Mouse (Mus musculus): ENCODE measurements around the gene Slc16a1. TPM values are rescaled to one million over a fixed set of nuclear protein-coding genes. Genes with fewer than 3 reads are reported as not detected.
A peak's percentile ranks its signal among the peaks of the same experiment; 100 is the strongest.

Slc16a1 gene
- total and polyA plus RNA-seq, 2 experiments from 2014 or later: 104 to 213 TPM

DNA sequence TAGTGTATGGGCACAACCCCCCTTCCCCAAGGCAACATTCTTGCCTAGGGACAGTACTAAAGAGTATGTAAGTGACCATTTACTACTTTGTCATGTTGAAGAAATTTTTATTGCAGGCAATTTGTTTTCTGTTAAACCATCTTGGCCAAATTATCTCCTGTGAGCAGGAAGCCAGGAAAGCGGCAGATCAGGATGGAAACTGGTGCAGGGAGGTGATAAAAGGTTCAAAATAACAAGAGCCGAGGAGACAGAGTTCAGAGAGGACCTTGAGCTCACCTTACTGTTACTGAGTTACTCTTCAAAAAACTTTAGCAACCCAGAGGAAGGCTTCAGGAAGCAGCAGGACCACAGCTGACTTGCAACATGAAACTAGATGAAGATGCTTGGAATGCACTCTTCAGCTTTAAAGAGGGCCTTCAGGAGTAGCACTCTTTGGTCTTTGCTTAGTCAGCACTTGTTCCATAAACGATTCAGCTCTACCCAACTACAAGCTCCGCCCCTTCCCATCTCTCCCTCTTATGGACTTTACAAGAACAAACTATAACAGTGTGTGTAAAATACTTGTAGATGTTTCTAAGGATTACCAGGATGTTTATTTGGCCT lies 5.8 kb upstream of the Slc16a1 start:
- H3K36me3 ChIP-seq (replicated peaks; ENCODE audit: control insufficient read depth, insufficient read depth, low read length): no peaks in the 10 kb centered on the region
- H3K9ac ChIP-seq (replicated peaks; ENCODE audit: low read depth, low read length): no peak overlapping the region
- H3K4me2 ChIP-seq (ENCODE audit: low read depth, low read length): no peak overlapping the region
- H3K4me3 ChIP-seq (ENCODE audit: low read depth, low read length): no peak overlapping the region
- H3K4me1 ChIP-seq (ENCODE audit: control insufficient read depth, insufficient read depth): no peaks in the 10 kb centered on the region
- ATAC-seq (ENCODE audit: insufficient read depth, low read depth): no peak
- WGBS: 45% methylated on average over 4 of the region's 4 CpGs
- no peak for DNase-seq (ENCODE audit: low spot score)
- TF ChIP-seq EP300 (IDR thresholded peaks at IDR 0.05; ENCODE audit: low read depth) (no peak), CTCF (IDR thresholded peaks at IDR 0.05; ENCODE audit: low read depth) (no peak)
- no peaks in the 10 kb centered on the region for H3K27me3 ChIP-seq (ENCODE audit: control insufficient read depth, insufficient read depth, low read length)
- no peak overlapping the region for H3K27ac ChIP-seq (ENCODE audit: low read depth)
- H3K9me3 ChIP-seq (replicated peaks; ENCODE audit: control insufficient read depth, low read length): no peaks in the 10 kb centered on the region

DNA sequence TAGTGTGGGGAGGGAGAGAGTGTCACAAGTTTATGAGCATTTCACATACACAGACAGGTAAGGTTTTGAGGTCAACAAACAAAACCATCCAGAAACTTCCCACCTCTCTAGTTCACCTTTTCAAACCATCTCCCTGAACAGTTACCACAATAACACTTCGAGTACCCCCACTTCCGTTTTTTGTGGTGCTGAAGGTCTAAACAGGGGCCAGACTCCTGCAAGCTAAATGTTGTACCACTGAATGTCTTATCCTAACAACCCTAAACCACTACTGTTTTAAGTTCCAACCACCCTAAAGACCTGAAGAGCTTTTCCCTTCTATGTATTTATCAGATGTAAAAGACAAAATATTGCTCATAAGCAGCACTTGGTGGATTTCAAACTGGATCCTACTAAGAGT lies 2.0 kb upstream of the Slc16a1 start:
- TF ChIP-seq EP300 (IDR thresholded peaks at IDR 0.05; ENCODE audit: low read depth) (no peak), CTCF (IDR thresholded peaks at IDR 0.05; ENCODE audit: low read depth) (no peak)
- Histone ChIP-seq H3K9me3 (replicated peaks; ENCODE audit: control insufficient read depth, low read length) (no peaks in the 10 kb centered on the region), H3K4me1 (ENCODE audit: control insufficient read depth, insufficient read depth) (no peaks in the 10 kb centered on the region), H3K27ac (ENCODE audit: low read depth) (no peak overlapping the region), H3K36me3 (replicated peaks; ENCODE audit: control insufficient read depth, insufficient read depth, low read length) (no peaks in the 10 kb centered on the region), H3K27me3 (ENCODE audit: control insufficient read depth, insufficient read depth, low read length) (no peaks in the 10 kb centered on the region), H3K4me2 (ENCODE audit: low read depth, low read length) (no peak overlapping the region), H3K9ac (replicated peaks; ENCODE audit: low read depth, low read length) (no peak overlapping the region), H3K4me3 (ENCODE audit: low read depth, low read length) (no peak overlapping the region)
- ATAC-seq (ENCODE audit: insufficient read depth, low read depth) (no peak), DNase-seq (ENCODE audit: low spot score) (no peak)
- 72% methylated on average over 2 of the region's 2 CpGs for WGBS

DNA sequence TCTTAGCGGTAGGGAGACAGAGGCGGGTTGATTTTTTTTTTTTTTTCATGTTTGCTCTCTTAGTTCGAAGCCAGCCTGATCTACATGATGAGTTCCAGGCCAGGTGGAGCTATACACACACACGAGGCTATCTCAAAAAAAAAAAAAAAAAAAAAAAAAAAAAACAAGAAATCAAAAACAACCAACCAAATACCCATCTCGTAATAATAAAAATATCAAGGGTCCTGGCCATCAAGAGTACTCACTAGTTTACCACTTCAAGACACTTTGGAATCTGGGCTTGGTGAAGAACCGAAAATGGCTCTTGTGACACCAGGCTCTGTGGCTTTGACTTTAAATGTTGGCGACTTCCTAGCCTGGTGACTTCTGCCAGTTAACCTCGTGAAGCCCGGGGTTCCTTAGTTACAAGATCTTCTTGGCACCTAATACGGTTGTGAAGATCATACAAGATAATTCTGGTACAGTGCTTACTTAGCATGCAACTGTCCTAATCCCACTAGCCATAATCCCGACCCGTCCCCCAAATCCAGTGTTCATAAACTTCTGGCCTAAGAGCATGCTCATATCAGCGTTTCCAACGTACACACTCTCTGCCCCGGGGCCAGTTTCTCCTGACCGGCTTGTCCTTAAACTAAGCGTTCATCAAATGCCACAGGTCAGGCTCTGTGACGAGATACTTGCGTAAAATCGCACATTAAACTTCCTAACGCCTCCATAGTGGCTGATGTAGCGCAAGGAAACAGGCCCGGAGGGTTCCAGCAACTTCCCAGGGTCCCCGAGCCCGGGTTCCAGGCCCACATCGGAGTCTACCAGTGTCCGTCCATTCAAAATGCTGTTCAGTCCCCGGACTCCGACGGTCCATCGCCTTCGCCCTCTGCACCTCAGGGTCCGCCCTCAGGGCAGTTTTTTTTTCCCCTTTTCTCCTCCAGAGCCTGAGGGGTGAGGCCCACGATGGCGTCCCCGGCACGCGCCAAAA lies 753 bp upstream of the Slc16a1 start:
- Histone ChIP-seq H3K27ac (ENCODE audit: low read depth) (peak overlapping the region; percentile 99), H3K36me3 (replicated peaks; ENCODE audit: control insufficient read depth, insufficient read depth, low read length) (no peaks in the 10 kb centered on the region), H3K27me3 (ENCODE audit: control insufficient read depth, insufficient read depth, low read length) (no peaks in the 10 kb centered on the region), H3K9me3 (replicated peaks; ENCODE audit: control insufficient read depth, low read length) (no peaks in the 10 kb centered on the region), H3K9ac (replicated peaks; ENCODE audit: low read depth, low read length) (peak overlapping the region; percentile 99), H3K4me2 (ENCODE audit: low read depth, low read length) (peak overlapping the region; percentile 94), H3K4me3 (ENCODE audit: low read depth, low read length) (peak overlapping the region; percentile 99), H3K4me1 (ENCODE audit: control insufficient read depth, insufficient read depth) (peaks cover 8% of the 10 kb centered on the region; the same call in 1 of the 2 replicates)
- ATAC-seq (ENCODE audit: insufficient read depth, low read depth): peak; percentile 3
- DNase-seq (ENCODE audit: low spot score): peak; percentile 41
- TF ChIP-seq CTCF (IDR thresholded peaks at IDR 0.05; ENCODE audit: low read depth) (no peak), EP300 (IDR thresholded peaks at IDR 0.05; ENCODE audit: low read depth) (no peak)
- WGBS: 11% methylated on average over 38 of the region's 38 CpGs

DNA sequence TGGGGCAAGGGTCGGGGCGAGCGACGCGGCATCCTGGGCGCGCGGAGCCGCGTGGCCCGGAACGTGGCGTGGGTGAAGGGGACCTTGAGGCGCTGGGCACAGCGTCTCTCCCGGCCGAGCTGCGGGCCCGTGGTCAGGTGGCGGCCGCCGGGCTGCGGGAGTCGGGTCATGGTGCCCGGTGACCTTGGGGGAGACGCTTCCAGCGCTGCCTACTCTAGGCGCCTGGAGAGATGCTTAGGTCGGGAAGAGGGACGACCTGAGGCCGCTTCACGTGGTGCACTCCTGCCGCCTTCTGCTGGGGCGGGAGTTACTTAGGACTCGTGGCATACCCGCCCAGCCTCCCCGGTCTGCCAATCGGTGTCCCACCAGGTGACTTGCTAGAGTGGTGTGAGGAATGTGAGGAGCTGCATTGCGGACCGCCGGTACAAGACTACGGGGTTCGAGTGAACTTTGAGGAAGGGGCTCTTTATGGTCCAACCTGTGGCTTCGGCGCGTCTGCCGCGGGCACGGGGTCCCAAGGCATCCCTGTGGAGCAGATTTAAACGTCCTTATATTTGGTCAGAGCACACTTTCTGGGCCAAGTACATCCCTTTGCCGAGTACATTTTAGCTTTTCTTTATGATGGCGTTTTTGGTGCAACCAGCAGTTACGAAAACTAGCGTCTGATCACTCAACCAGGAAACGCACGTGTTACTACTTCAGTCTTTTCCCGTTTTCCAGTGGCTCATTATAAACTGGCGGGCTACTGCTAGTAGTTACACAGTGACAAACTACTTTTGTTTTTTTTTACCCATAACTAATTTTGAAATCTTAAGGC lies 672 bp downstream of the Slc16a1 start:
- H3K9ac ChIP-seq (replicated peaks; ENCODE audit: low read depth, low read length): peak overlapping the region; percentile 99
- no peaks in the 10 kb centered on the region for H3K9me3 ChIP-seq (replicated peaks; ENCODE audit: control insufficient read depth, low read length)
- peak overlapping the region; percentile 99 for H3K27ac ChIP-seq (ENCODE audit: low read depth)
- ATAC-seq (ENCODE audit: insufficient read depth, low read depth) (peak; percentile 77), DNase-seq (ENCODE audit: low spot score) (peak; percentile 71)
- TF ChIP-seq CTCF (IDR thresholded peaks at IDR 0.05; ENCODE audit: low read depth): no peak
- TF ChIP-seq EP300 (IDR thresholded peaks at IDR 0.05; ENCODE audit: low read depth): 0 out of 2 replicates have a peak, but pooled peaks have one; percentile 11
- WGBS: 1% methylated on average over 55 of the region's 58 CpGs
- H3K4me3 ChIP-seq (ENCODE audit: low read depth, low read length): peak overlapping the region; percentile 99
- H3K4me2 ChIP-seq (ENCODE audit: low read depth, low read length): peak overlapping the region; percentile 94
- peaks cover 8% of the 10 kb centered on the region; the same call in 1 of the 2 replicates for H3K4me1 ChIP-seq (ENCODE audit: control insufficient read depth, insufficient read depth)
- no peaks in the 10 kb centered on the region for H3K27me3 ChIP-seq (ENCODE audit: control insufficient read depth, insufficient read depth, low read length)
- no peaks in the 10 kb centered on the region for H3K36me3 ChIP-seq (replicated peaks; ENCODE audit: control insufficient read depth, insufficient read depth, low read length)

DNA sequence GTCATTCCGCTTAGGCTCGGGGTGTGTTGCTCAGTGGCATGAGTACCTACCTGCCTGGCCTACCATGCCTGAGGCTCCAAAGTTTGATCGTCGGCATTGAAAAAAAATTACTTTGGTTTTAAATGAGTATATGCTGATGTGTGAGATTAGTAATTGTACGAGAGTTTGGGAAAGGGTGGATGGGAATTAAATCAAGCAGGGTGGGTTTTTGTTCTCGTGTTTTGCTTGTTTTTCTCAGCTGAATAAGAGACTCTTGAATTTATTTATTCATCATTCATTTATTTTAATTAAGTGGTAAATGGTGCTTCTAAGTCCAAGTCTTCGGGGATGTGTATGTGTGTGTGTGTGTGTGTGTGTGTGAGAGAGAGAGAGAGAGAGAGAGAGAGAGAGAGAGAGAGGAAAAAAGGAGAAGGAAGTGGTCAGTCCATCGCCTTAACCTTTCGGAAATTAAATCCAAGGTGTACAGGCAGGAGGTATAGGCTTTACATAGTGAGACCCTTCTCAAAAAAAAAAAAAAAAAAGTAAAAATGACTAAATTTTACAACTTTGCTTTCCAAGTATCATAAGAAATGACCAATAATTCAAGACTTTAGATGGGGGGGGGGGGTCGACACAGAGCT lies 1.4 kb downstream of the Slc16a1 start:
- WGBS: 13% methylated on average over 10 of the region's 10 CpGs
- ATAC-seq (ENCODE audit: insufficient read depth, low read depth) (no peak), DNase-seq (ENCODE audit: low spot score) (no peak)
- peak overlapping the region; percentile 94 for H3K4me2 ChIP-seq (ENCODE audit: low read depth, low read length)
- no peaks in the 10 kb centered on the region for H3K9me3 ChIP-seq (replicated peaks; ENCODE audit: control insufficient read depth, low read length)
- H3K27me3 ChIP-seq (ENCODE audit: control insufficient read depth, insufficient read depth, low read length): no peaks in the 10 kb centered on the region
- peak overlapping the region; percentile 99 for H3K27ac ChIP-seq (ENCODE audit: low read depth)
- no peaks in the 10 kb centered on the region for H3K36me3 ChIP-seq (replicated peaks; ENCODE audit: control insufficient read depth, insufficient read depth, low read length)
- peak overlapping the region; percentile 99 for H3K4me3 ChIP-seq (ENCODE audit: low read depth, low read length)
- H3K9ac ChIP-seq (replicated peaks; ENCODE audit: low read depth, low read length): peak overlapping the region; percentile 99
- TF ChIP-seq EP300 (IDR thresholded peaks at IDR 0.05; ENCODE audit: low read depth) (no peak), CTCF (IDR thresholded peaks at IDR 0.05; ENCODE audit: low read depth) (no peak)
- H3K4me1 ChIP-seq (ENCODE audit: control insufficient read depth, insufficient read depth): peaks cover 8% of the 10 kb centered on the region; the same call in 1 of the 2 replicates
